Mouse (Mus musculus) embryonic facial prominence, embryonic 14.5 days (tissue): Measurements from ENCODE around the gene Sap30bp. TPM values are rescaled to one million over a fixed set of nuclear protein-coding genes. Genes with fewer than 3 reads are reported as not detected.

Source experiments
- ATAC-seq: fragments of 200-750 bp; cut with Nextera tagmentation; 2 replicates; pipeline ENCODE4 v1.8.0; 2017; ENCODE audit warnings: low read depth, moderate number of reproducible peaks, moderate TSS enrichment
- DNase-seq: peaks from one replicate; pipeline ENCODE4 v3.0.0-alpha.2; 2015; ENCODE audit warnings: low spot score
- H3K27ac ChIP-seq: fragments of 300-500 bp; sonication (generic); replicated peaks from 2 replicates; pipeline ENCODE4 v1.5.1; 2014; ENCODE audit warnings: low read depth, mild to moderate bottlenecking, low read length, moderate library complexity
- H3K27me3 ChIP-seq: fragments of 300-500 bp; sonication (generic); replicated peaks from 2 replicates; pipeline ENCODE4 v1.6.1; 2014; ENCODE audit warnings: low read length; ENCODE audit not compliant: control insufficient read depth, insufficient read depth
- H3K36me3 ChIP-seq: fragments of 300-500 bp; sonication (generic); 2 replicates; pipeline ENCODE4 v1.6.1; 2014; ENCODE audit warnings: low read length, mixed read lengths; ENCODE audit not compliant: control insufficient read depth, insufficient read depth
- H3K4me1 ChIP-seq: fragments of 300-500 bp; sonication (generic); 2 replicates; pipeline ENCODE4 v1.6.1; 2014; ENCODE audit warnings: antibody characterized with exemption, low read length; ENCODE audit not compliant: control insufficient read depth, insufficient read depth
- H3K4me2 ChIP-seq: fragments of 300-500 bp; sonication (generic); 2 replicates; pipeline ENCODE4 v1.6.1; 2014; ENCODE audit warnings: low read depth, mild to moderate bottlenecking, low read length, moderate library complexity, mixed read lengths
- H3K4me3 ChIP-seq: fragments of 300-500 bp; sonication (generic); 2 replicates; pipeline ENCODE4 v1.5.1; 2014; ENCODE audit warnings: low read depth, mild to moderate bottlenecking, low read length
- H3K9ac ChIP-seq: fragments of 300-500 bp; sonication (generic); 2 replicates; pipeline ENCODE4 v1.6.1; 2014; ENCODE audit warnings: low read depth, mild to moderate bottlenecking, low read length, moderate library complexity, mixed read lengths
- H3K9me3 ChIP-seq: fragments of 300-500 bp; sonication (generic); 2 replicates; pipeline ENCODE4 v1.6.1; 2016; ENCODE audit warnings: low read length; ENCODE audit not compliant: control insufficient read depth
- WGBS: fragments of 180-500 bp; shearing (Covaris S2); extraction: QIAGEN DNeasy Blood & Tissue Kit; methylation state at CpG from one replicate; pipeline ENCODE4 v1.1.7; 2014; 5-methylcytosine and 5-hydroxymethylcytosine counted together
- polyA plus RNA-seq: library from polyadenylated mRNA; unstranded; fragments of >200 nt; fragmentation: Nextera tagmentation; extraction: Ambion mirVana; gene quantifications from 2 replicates; pipeline ENCODE4 v1.2.1, GENCODE M21; 2014

Gene Sap30bp
- polyA plus RNA-seq, 1 experiment from 2014 or later = 30.2 TPM

DNA sequence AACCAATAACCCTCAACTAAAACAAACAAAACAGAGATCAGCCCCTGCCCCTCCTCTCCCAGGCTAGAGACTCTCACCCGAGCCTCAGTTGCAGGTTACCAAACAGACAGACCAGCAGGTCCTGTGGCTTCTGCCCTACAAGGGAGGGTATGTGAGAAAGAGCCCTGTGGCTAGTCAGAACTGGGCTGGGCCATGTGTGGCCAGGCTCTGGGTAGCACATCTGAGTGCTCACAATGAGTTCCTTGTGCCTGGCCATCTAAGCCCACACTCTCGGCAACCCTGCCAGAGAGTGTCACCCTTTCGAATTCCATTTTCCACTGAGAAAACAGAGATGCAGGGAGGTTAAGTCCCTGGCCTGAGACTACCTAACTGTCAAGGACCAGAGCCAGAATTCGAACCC, 59.0 kb downstream of the Sap30bp start:
- Histone ChIP-seq H3K4me2 (no peak overlapping the region), H3K4me3 (no peak overlapping the region), H3K27ac (no peak overlapping the region), H3K36me3 (no peaks in the 10 kb centered on the region), H3K9me3 (no peaks in the 10 kb centered on the region), H3K4me1 (no peaks in the 10 kb centered on the region), H3K27me3 (no peaks in the 10 kb centered on the region), H3K9ac (no peak overlapping the region)
- DNase-seq (no peak), ATAC-seq (no peak)
- 41% methylated on average over 4 of the region's 4 CpGs for WGBS

DNA sequence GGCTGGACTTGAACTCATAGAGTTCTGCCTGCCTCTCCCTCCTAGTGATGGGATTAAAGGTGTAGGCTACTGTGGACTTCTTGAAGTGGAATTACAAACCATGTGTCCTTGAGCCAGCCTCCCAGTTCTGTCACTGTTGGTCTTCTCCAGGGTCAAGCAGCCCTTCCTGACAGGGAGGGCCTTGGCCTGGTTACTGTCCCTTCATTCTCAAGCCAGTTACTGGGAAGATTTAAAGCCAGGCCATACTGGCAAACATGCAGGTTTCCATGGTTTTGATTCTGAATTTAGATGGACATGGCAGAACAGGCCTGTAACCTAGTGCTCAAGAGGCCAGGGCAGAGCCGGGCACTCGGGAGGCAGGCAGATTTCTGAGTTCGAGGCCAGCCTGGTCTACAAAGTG, 62.2 kb downstream of the Sap30bp start:
- Histone ChIP-seq H3K4me3 (no peak overlapping the region), H3K27ac (no peak overlapping the region), H3K4me1 (no peaks in the 10 kb centered on the region), H3K9ac (no peak overlapping the region), H3K4me2 (no peak overlapping the region), H3K36me3 (no peaks in the 10 kb centered on the region), H3K9me3 (no peaks in the 10 kb centered on the region), H3K27me3 (no peaks in the 10 kb centered on the region)
- no peak for DNase-seq
- no peak for ATAC-seq
- WGBS = 85% methylated on average over 3 of the region's 3 CpGs

- 76% methylated on average over 4 of the region's 4 CpGs for WGBS
- H3K27me3 ChIP-seq = no peaks in the 10 kb centered on the region
- no peak for ATAC-seq
- no peaks in the 10 kb centered on the region for H3K9me3 ChIP-seq
- DNase-seq = no peak
- no peak overlapping the region for H3K4me2 ChIP-seq
- no peak overlapping the region for H3K4me3 ChIP-seq
- H3K9ac ChIP-seq = no peak overlapping the region
- no peaks in the 10 kb centered on the region for H3K36me3 ChIP-seq
- no peak overlapping the region for H3K27ac ChIP-seq
- H3K4me1 ChIP-seq = no peaks in the 10 kb centered on the region
These were observed 64.0 kb downstream of the Sap30bp start for GRCm38 (mm10) chr11:115997047-115997446.

DNA sequence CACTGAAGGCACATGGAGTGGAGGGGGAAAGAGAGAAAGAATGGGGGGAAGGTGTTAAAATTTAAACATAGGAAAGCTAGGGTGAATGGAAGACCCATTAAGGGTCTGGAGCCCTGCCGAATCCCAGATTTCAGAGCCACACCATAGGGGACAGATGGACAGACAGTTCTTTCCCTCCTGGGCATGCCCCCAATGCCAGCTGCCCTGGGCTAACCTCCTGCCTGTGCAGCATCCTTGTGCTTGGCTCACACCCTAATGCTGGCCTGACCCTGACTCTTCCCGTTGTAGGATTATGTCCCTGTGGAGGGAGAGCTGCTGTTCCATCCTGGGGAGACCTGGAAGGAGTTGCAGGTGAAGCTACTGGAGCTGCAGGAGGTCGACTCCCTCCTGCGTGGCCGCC, 64.6 kb downstream of the Sap30bp start:
- no peak for ATAC-seq
- no peaks in the 10 kb centered on the region for H3K36me3 ChIP-seq
- no peak for DNase-seq

DNA sequence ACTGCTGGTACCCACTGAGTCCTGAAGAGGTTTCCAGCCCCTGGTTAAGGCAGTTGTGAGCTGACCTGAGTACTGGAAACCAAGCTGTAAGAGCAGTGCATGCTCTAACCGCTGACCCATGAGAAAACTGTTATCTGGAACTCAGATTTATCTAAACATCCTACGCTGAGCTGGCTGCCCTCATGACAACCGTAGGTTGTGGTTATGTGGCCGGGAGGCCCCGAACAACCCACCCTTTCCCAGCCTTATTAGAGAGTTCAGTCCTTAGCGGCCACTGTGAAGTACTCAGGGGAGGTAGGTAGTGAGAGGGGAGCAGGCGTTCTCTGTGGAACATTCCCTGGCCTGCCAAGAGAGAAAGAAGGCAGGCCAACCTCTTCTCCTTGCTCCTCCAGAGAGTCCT, 65.9 kb downstream of the Sap30bp start:
- DNase-seq (no peak), ATAC-seq (no peak)
- H3K4me1 ChIP-seq = no peaks in the 10 kb centered on the region
- no peak overlapping the region for H3K4me2 ChIP-seq
- H3K9ac ChIP-seq = no peak overlapping the region
- no peaks in the 10 kb centered on the region for H3K36me3 ChIP-seq
- H3K9me3 ChIP-seq = no peaks in the 10 kb centered on the region
- H3K27me3 ChIP-seq = no peaks in the 10 kb centered on the region
- 69% methylated on average over 7 of the region's 7 CpGs for WGBS
- H3K27ac ChIP-seq = no peak overlapping the region
- no peak overlapping the region for H3K4me3 ChIP-seq

More for the DNA sequence above, 64.6 kb downstream of the Sap30bp start:
- no peaks in the 10 kb centered on the region for H3K9me3 ChIP-seq
- no peak overlapping the region for H3K27ac ChIP-seq
- H3K4me2 ChIP-seq = no peak overlapping the region
- 73% methylated on average over 5 of the region's 5 CpGs for WGBS
- no peaks in the 10 kb centered on the region for H3K4me1 ChIP-seq
- H3K27me3 ChIP-seq = no peaks in the 10 kb centered on the region
- no peak overlapping the region for H3K4me3 ChIP-seq
- H3K9ac ChIP-seq = no peak overlapping the region

GRCm38 (mm10) chr11:115999538-116000143, 66.6 kb downstream of the Sap30bp start:
- Histone ChIP-seq H3K27me3 (no peaks in the 10 kb centered on the region), H3K9ac (no peak overlapping the region), H3K27ac (no peak overlapping the region), H3K9me3 (no peaks in the 10 kb centered on the region), H3K4me2 (0 out of 2 replicates have a peak overlapping the region, but pooled peaks have one; percentile 18), H3K36me3 (no peaks in the 10 kb centered on the region), H3K4me1 (no peaks in the 10 kb centered on the region), H3K4me3 (no peak overlapping the region)
- DNase-seq (peak; percentile 82), ATAC-seq (no peak)
- 17% methylated on average over 13 of the region's 14 CpGs for WGBS

- Histone ChIP-seq H3K4me1 (peaks cover 5% of the 10 kb centered on the region), H3K4me3 (no peak overlapping the region), H3K27ac (no peak overlapping the region), H3K27me3 (no peaks in the 10 kb centered on the region), H3K4me2 (no peak overlapping the region), H3K9ac (no peak overlapping the region), H3K36me3 (no peaks in the 10 kb centered on the region), H3K9me3 (no peaks in the 10 kb centered on the region)
- WGBS = 26% methylated on average over 9 of the region's 10 CpGs
- DNase-seq (peak; percentile 18), ATAC-seq (no peak)
These were observed 67.5 kb downstream of the Sap30bp start for GRCm38 (mm10) chr11:116000607-116001006.

- no peak overlapping the region for H3K4me2 ChIP-seq
- peaks cover 7% of the 10 kb centered on the region for H3K4me1 ChIP-seq
- H3K27ac ChIP-seq = no peak overlapping the region
- ATAC-seq (no peak), DNase-seq (no peak)
- no peak overlapping the region for H3K4me3 ChIP-seq
- 61% methylated on average over 6 of the region's 6 CpGs for WGBS
- peaks cover 4% of the 10 kb centered on the region; the same call in 1 of the 2 replicates for H3K36me3 ChIP-seq
- H3K27me3 ChIP-seq = no peaks in the 10 kb centered on the region
- H3K9me3 ChIP-seq = no peaks in the 10 kb centered on the region
- no peak overlapping the region for H3K9ac ChIP-seq
These were observed 68.6 kb downstream of the Sap30bp start for GRCm38 (mm10) chr11:116001725-116002124.

DNA sequence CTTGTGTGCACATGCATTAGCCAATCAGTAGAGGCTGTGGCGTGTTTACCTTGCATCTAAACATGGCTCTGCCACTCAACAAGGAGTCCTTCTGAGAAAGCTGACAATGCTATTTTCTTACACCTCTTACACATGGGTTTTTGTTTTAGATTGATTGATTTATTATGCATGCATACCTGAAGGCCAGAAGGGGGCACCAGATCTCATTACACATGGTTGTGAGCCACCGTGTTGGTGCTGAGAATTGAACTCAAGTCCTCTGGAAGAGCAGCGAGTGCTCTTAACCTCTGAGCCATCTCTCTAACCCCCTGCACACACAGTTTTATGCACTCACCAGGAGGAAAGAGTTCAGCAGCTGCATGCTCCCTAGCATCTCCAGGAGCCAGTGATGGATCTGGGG, 69.8 kb downstream of the Sap30bp start:
- Histone ChIP-seq H3K9ac (no peak overlapping the region), H3K4me1 (peaks cover 7% of the 10 kb centered on the region), H3K36me3 (peaks cover 16% of the 10 kb centered on the region), H3K9me3 (no peaks in the 10 kb centered on the region), H3K4me2 (no peak overlapping the region), H3K4me3 (no peak overlapping the region), H3K27me3 (no peaks in the 10 kb centered on the region), H3K27ac (no peak overlapping the region)
- DNase-seq = no peak
- WGBS = 86% methylated on average over 3 of the region's 3 CpGs
- no peak for ATAC-seq
